Mouse (Mus musculus) kidney, embryonic 15.5 days (tissue): Measurements from ENCODE around the gene Cep104. TPM values are rescaled to one million over a fixed set of nuclear protein-coding genes. Genes with fewer than 3 reads are reported as not detected.

ENCODE experiments used
- ATAC-seq: fragments of 200-750 bp; cut with Nextera tagmentation; replicated peaks from 2 replicates; pipeline ENCODE4 v1.8.0; 2017; ENCODE audit warnings: moderate TSS enrichment; ENCODE audit not compliant: low FRiP score
- H3K27ac ChIP-seq: fragments of 300-500 bp; sonication (generic); 2 replicates; pipeline ENCODE4 v1.5.1; 2015; ENCODE audit warnings: mild to moderate bottlenecking, inconsistent platforms
- H3K27me3 ChIP-seq: fragments of 300-500 bp; sonication (generic); 2 replicates; pipeline ENCODE4 v1.6.1; 2015; ENCODE audit warnings: inconsistent platforms
- H3K36me3 ChIP-seq: fragments of 300-500 bp; sonication (generic); 2 replicates; pipeline ENCODE4 v1.6.1; 2015; ENCODE audit warnings: inconsistent platforms
- H3K4me1 ChIP-seq: fragments of 300-500 bp; sonication (generic); 2 replicates; pipeline ENCODE4 v1.6.1; 2015; ENCODE audit warnings: inconsistent platforms
- H3K4me2 ChIP-seq: fragments of 300-500 bp; sonication (generic); 2 replicates; pipeline ENCODE4 v1.6.1; 2015; ENCODE audit warnings: moderate library complexity, mild to moderate bottlenecking, inconsistent platforms
- H3K4me3 ChIP-seq: fragments of 300-500 bp; sonication (generic); replicated peaks from 2 replicates; pipeline ENCODE4 v1.5.1; 2015; ENCODE audit warnings: mild to moderate bottlenecking, inconsistent platforms
- H3K9ac ChIP-seq: fragments of 300-500 bp; sonication (generic); 2 replicates; pipeline ENCODE4 v1.6.1; 2015; ENCODE audit warnings: mild to moderate bottlenecking, inconsistent platforms
- H3K9me3 ChIP-seq: fragments of 300-500 bp; sonication (generic); replicated peaks from 2 replicates; pipeline ENCODE4 v1.6.1; 2016; ENCODE audit warnings: inconsistent platforms
- WGBS: fragments of 180-500 bp; shearing (Covaris S2); methylation state at CpG from one replicate; pipeline ENCODE4 v1.1.7; 2015; ENCODE audit warnings: mixed read lengths; 5-methylcytosine and 5-hydroxymethylcytosine counted together
- polyA plus RNA-seq: library from polyadenylated mRNA; unstranded; fragments of >200 nt; fragmentation: Nextera tagmentation; extraction: Ambion mirVana; gene quantifications from 2 replicates; pipeline ENCODE4 v1.2.1, GENCODE M21; 2015

Gene Cep104
- polyA plus RNA-seq, 1 experiment from 2014 or later: 16.7 TPM

GRCm38 (mm10) chr4:154057696-154058095 is 82.7 kb downstream of the Cep104 start:
- Histone ChIP-seq H3K4me3 (no peak overlapping the region), H3K36me3 (no peaks in the 10 kb centered on the region), H3K9ac (no peak overlapping the region), H3K27me3 (no peaks in the 10 kb centered on the region), H3K9me3 (no peaks in the 10 kb centered on the region), H3K4me2 (no peak overlapping the region), H3K4me1 (no peaks in the 10 kb centered on the region), H3K27ac (no peak overlapping the region)
- 65% methylated on average over 4 of the region's 4 CpGs for WGBS
- ATAC-seq: no peak

Other genes starting within 250 kb of the Cep104 start
- gene A430005L14Rik, start 18.0 kb upstream of the Cep104 start, polyA plus RNA-seq: 88.3 and 98.0 TPM in 2 replicates
- 12.6 and 13.8 TPM in 2 replicates for gene Dffb, start 68 bp upstream of the Cep104 start, polyA plus RNA-seq
- 21.9 and 23.0 TPM in 2 replicates for gene Lrrc47, start 36.5 kb downstream of the Cep104 start, polyA plus RNA-seq
- gene Smim1, start 51.0 kb downstream of the Cep104 start, polyA plus RNA-seq: 51.8 and 61.1 TPM in 2 replicates
- 0.08 and 0.17 TPM in 2 replicates for gene Ccdc27, start 67.5 kb downstream of the Cep104 start, polyA plus RNA-seq
- gene Trp73, start 165.0 kb downstream of the Cep104 start, polyA plus RNA-seq: 0.23 and 0.31 TPM in 2 replicates
- 39.7 and 42.1 TPM in 2 replicates for gene Wrap73, start 167.2 kb downstream of the Cep104 start, polyA plus RNA-seq
- gene Tprgl, start 185.5 kb downstream of the Cep104 start, polyA plus RNA-seq: 118 TPM in 2 replicates
- gene Megf6, start 195.5 kb downstream of the Cep104 start, polyA plus RNA-seq: 10.8 and 14.2 TPM in 2 replicates